Mouse (Mus musculus): Measurements from ENCODE around the gene Arap2.

GRCm38 (mm10) chr5:62763046-62763445, 2.9 kb downstream of the Arap2 start:
- TF ChIP-seq CTCF (IDR thresholded peaks at IDR 0.05; ENCODE audit: control insufficient read depth, insufficient read depth, insufficient replicate concordance, low read depth, low read length) (no peak), POLR2A (IDR thresholded peaks at IDR 0.05; ENCODE audit: control insufficient read depth, low read depth, low read length) (no peak)

All from testis, adult 2 months (tissue).